Mouse (Mus musculus) lung, postnatal 0 days (tissue): ENCODE measurements around the gene Utf1. TPM values are rescaled to one million over a fixed set of nuclear protein-coding genes. Genes with fewer than 3 reads are reported as not detected.
A peak's percentile ranks its signal among the peaks of the same experiment; 100 is the strongest.

Experiments used
- ATAC-seq: fragments of 200-750 bp; cut with Nextera tagmentation; 2 replicates; pipeline ENCODE4 v1.8.0; 2017; ENCODE audit warnings: moderate library complexity
- DNase-seq: peaks from one replicate; pipeline ENCODE4 v3.0.0-alpha.2; 2016; ENCODE audit warnings: low spot score
- H3K27ac ChIP-seq: fragments of 300-500 bp; sonication (generic); 2 replicates; pipeline ENCODE4 v1.5.1; 2014; ENCODE audit warnings: antibody characterized with exemption, mild to moderate bottlenecking, low read length, mixed read lengths
- H3K27me3 ChIP-seq: fragments of 300-500 bp; sonication (generic); replicated peaks from 2 replicates; pipeline ENCODE4 v1.6.1; 2014; ENCODE audit warnings: low read length, mixed read lengths; ENCODE audit not compliant: insufficient read depth
- H3K36me3 ChIP-seq: fragments of 300-500 bp; sonication (generic); 2 replicates; pipeline ENCODE4 v1.6.1; 2014; ENCODE audit warnings: low read length, mixed read lengths; ENCODE audit not compliant: insufficient read depth
- H3K4me1 ChIP-seq: fragments of 300-500 bp; sonication (generic); 2 replicates; pipeline ENCODE4 v1.6.1; 2014; ENCODE audit warnings: antibody characterized with exemption, low read depth, low read length, mixed read lengths; ENCODE audit not compliant: insufficient read depth
- H3K4me2 ChIP-seq: fragments of 300-500 bp; sonication (generic); replicated peaks from 2 replicates; pipeline ENCODE4 v1.6.1; 2014; ENCODE audit warnings: low read depth, mild to moderate bottlenecking, low read length, moderate library complexity, mixed read lengths
- H3K4me3 ChIP-seq: fragments of 300-500 bp; sonication (generic); 2 replicates; pipeline ENCODE4 v1.5.1; 2014; ENCODE audit warnings: low read depth, low read length
- H3K9ac ChIP-seq: fragments of 300-500 bp; sonication (generic); replicated peaks from 2 replicates; pipeline ENCODE4 v1.6.1; 2014; ENCODE audit warnings: low read depth, mild to moderate bottlenecking
- H3K9me3 ChIP-seq: fragments of 300-500 bp; sonication (generic); 2 replicates; pipeline ENCODE4 v1.6.1; 2016; ENCODE audit warnings: low read length, mixed read lengths
- CTCF ChIP-seq: IDR thresholded peaks from 2 replicates; pipeline ENCODE4 v1.5.1; 2016; ENCODE audit warnings: antibody characterized with exemption, mild to moderate bottlenecking
- EP300 ChIP-seq: IDR thresholded peaks from 2 replicates; pipeline ENCODE4 v1.6.1; 2016; ENCODE audit warnings: antibody characterized with exemption, mild to moderate bottlenecking, control low read depth
- WGBS: fragments of 180-500 bp; shearing (Covaris S2); extraction: QIAGEN DNeasy Blood & Tissue Kit; methylation state at CpG from one replicate; pipeline ENCODE4 v1.1.7; 2014; 5-methylcytosine and 5-hydroxymethylcytosine counted together
- polyA plus RNA-seq: library from polyadenylated mRNA; unstranded; fragments of >200 nt; fragmentation: Nextera tagmentation; extraction: Ambion mirVana; gene quantifications from 2 replicates; pipeline ENCODE4 v1.2.1, GENCODE M21; 2015

Gene Utf1
- polyA plus RNA-seq, 1 experiment from 2014 or later: not detected

- no peak for ATAC-seq
- Histone ChIP-seq H3K9ac (no peak overlapping the region), H3K9me3 (no peaks in the 10 kb centered on the region), H3K27ac (no peak overlapping the region), H3K4me3 (no peak overlapping the region), H3K4me1 (no peaks in the 10 kb centered on the region), H3K27me3 (no peaks in the 10 kb centered on the region), H3K4me2 (no peak overlapping the region), H3K36me3 (no peaks in the 10 kb centered on the region)
- TF ChIP-seq CTCF (no peak), EP300 (no peak)
- WGBS: 43% methylated on average over 5 of the region's 5 CpGs
- no peak for DNase-seq
Measured at GRCm38 (mm10) chr7:139975471-139975870, 31.9 kb downstream of the Utf1 start.

- no peak for TF ChIP-seq CTCF
- TF ChIP-seq EP300: no peak
- Histone ChIP-seq H3K4me2 (peak within 1 kb of the TSS; percentile 59), H3K9me3 (no peaks in the 10 kb centered on the region), H3K4me1 (no peaks in the 10 kb centered on the region), H3K27me3 (no peaks in the 10 kb centered on the region), H3K4me3 (peak within 1 kb of the TSS; percentile 36), H3K27ac (no peak within 1 kb of the TSS), H3K9ac (no peak within 1 kb of the TSS), H3K36me3 (no peaks in the 10 kb centered on the region)
- WGBS: 6% methylated on average over 32 of the region's 32 CpGs
- peak; percentile 91 for ATAC-seq
- DNase-seq: peak; percentile 81
Measured at GRCm38 (mm10) chr7:139978278-139978892, 34.8 kb downstream of the Utf1 start, which contains the start of gene 6430531B16Rik. 6430531B16Rik (minus strand) TSS chr7:139978755.

- WGBS: 36% methylated on average over 13 of the region's 13 CpGs
- Histone ChIP-seq H3K27ac (no peak overlapping the region), H3K9ac (no peak overlapping the region), H3K4me1 (no peaks in the 10 kb centered on the region), H3K36me3 (no peaks in the 10 kb centered on the region), H3K4me2 (peak overlapping the region; percentile 59), H3K4me3 (0 out of 2 replicates have a peak overlapping the region, but pooled peaks have one; percentile 36), H3K27me3 (no peaks in the 10 kb centered on the region), H3K9me3 (no peaks in the 10 kb centered on the region)
- ATAC-seq (peak; percentile 38; the same call in 1 of the 2 replicates), DNase-seq (no peak)
- no peak for TF ChIP-seq CTCF
- TF ChIP-seq EP300: no peak
Measured at GRCm38 (mm10) chr7:139979011-139979719, 35.6 kb downstream of the Utf1 start.

GRCm38 (mm10) chr7:139980778-139981177, 37.2 kb downstream of the Utf1 start:
- Histone ChIP-seq H3K27ac (no peak overlapping the region), H3K9me3 (no peaks in the 10 kb centered on the region), H3K4me2 (no peak overlapping the region), H3K27me3 (no peaks in the 10 kb centered on the region), H3K36me3 (no peaks in the 10 kb centered on the region), H3K9ac (no peak overlapping the region), H3K4me3 (no peak overlapping the region), H3K4me1 (no peaks in the 10 kb centered on the region)
- 44% methylated on average over 3 of the region's 3 CpGs for WGBS
- no peak for DNase-seq
- ATAC-seq: no peak
- TF ChIP-seq EP300 (no peak), CTCF (no peak)

- WGBS: 65% methylated on average over 11 of the region's 11 CpGs
- H3K27ac ChIP-seq: no peak overlapping the region
- H3K36me3 ChIP-seq: no peaks in the 10 kb centered on the region
- H3K4me3 ChIP-seq: no peak overlapping the region
- no peak overlapping the region for H3K4me2 ChIP-seq
- no peaks in the 10 kb centered on the region for H3K9me3 ChIP-seq
- DNase-seq (no peak), ATAC-seq (no peak)
- no peak for TF ChIP-seq CTCF
- TF ChIP-seq EP300: no peak
- H3K27me3 ChIP-seq: no peaks in the 10 kb centered on the region
- H3K4me1 ChIP-seq: no peaks in the 10 kb centered on the region
- no peak overlapping the region for H3K9ac ChIP-seq
Measured at GRCm38 (mm10) chr7:139982058-139982457, 38.5 kb downstream of the Utf1 start.

GRCm38 (mm10) chr7:139984505-139984904, 40.9 kb downstream of the Utf1 start:
- no peaks in the 10 kb centered on the region for H3K36me3 ChIP-seq
- H3K9ac ChIP-seq: no peak overlapping the region
- no peaks in the 10 kb centered on the region for H3K9me3 ChIP-seq
- H3K27me3 ChIP-seq: no peaks in the 10 kb centered on the region
- ATAC-seq: peak; percentile 30
- no peaks in the 10 kb centered on the region for H3K4me1 ChIP-seq
- TF ChIP-seq EP300 (no peak), CTCF (no peak)
- no peak overlapping the region for H3K4me3 ChIP-seq
- WGBS: 87% methylated on average over 11 of the region's 11 CpGs
- H3K27ac ChIP-seq: no peak overlapping the region
- peak; percentile 39 for DNase-seq
- H3K4me2 ChIP-seq: no peak overlapping the region
